Mouse (Mus musculus) heart, adult 8-10 months (tissue): ENCODE data around the gene Gm10490. TPM values are rescaled to one million over a fixed set of nuclear protein-coding genes. Genes with fewer than 3 reads are reported as not detected.
A peak's percentile ranks its signal among the peaks of the same experiment; 100 is the strongest.

ENCODE experiments used
- DNase-seq: peaks from one replicate; pipeline ENCODE4 v3.0.0; 2022; ENCODE audit warnings: low spot score
- total RNA-seq, 4 experiments: library from RNA; stranded (reverse); gene quantifications; 2 replicates each; pipeline ENCODE4 v1.2.4; 2022

Gm10490 gene
- total RNA-seq, 4 experiments from 2014 or later = not detected

DNA sequence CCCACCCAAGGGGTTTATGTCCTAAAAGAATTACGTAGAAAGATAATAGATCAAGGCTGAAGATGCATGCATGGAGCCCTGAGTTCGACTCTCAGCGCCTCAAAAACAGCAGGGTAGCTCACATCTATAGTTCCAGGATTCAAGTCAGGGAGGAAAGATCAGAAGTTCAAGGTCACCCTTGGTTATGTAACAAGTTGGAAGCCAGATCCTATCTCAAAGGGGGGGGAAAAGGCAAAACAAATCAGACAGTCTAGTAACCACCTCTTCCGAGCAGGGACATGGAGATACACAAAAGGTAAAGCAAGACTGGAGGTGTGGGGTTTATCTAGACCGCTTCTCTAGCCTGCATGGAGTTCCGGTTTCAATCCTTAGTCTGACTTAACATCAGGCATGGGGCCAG lies 16.9 kb downstream of the Gm10490 start:
- DNase-seq = no peak

DNA sequence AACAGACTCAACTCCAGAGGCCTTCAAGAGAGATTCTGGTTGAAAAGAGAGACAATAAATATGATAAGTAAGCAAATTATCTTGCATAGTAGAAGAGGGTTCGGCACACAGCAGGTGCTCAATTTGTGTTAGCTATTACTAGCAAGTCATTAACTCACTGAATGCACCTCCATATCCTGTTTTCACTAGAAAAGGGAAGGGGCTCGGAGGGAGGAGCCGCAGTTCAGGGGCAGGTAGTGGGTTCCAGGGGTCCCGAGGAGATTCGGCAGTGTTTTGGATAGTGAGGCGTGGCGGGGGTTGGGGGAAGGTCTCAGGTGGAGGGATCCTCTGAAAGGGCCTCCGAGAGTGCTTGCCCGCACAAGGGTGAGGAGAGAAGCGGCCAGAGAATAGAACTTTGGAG lies 17.8 kb downstream of the Gm10490 start:
- DNase-seq = no peak

DNA sequence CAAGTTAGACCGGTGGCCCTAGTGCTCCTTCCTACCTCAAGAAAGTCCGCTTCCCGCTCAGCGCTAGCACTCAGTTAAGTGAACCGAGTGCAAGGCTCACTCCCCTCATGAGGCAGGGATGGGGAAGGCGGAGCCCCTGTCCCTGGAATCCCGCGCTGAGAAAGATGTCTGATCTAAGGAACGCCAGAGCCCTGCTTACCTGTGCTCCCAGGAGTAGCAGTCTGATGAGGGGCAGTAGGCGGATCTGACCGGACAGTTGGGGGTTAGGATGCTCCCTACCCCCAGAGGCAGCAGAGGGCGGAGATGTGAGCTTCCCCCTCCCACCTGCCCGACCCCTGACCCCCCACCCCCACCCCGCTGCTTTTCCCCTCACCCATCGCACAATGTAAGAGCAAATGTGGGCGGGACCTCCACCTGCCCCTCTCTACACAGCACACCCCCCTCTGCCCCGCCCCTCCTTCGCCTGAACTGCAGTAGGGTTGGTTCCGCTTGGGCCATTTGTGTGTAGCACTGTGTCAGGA lies 19.0 kb downstream of the Gm10490 start, which contains the start of gene Eras:
Gene Eras, minus strand, starts transcription at position 338 of the 521 bp plus-strand sequence.
- no peak for DNase-seq

DNA sequence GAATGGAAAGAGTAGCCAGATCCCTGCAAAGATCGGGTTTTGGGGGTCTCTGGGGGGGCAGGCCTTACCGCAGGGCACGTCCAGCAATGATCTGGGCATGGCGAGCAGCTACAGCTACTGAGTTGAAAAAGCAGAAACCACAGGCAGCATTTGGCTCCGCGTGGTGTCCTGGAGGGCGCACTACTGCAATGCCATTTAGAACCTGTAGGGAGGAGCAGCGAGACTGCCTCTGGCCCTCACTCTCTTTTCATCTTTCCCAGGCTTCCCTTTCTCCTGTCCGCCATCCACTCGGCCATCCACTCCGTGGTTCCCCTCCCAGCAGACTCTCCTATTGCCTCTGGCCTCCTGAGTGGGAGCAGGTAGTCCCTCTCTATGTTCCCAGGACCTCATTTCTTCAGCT lies 27.5 kb downstream of the Gm10490 start:
- no peak for DNase-seq

DNA sequence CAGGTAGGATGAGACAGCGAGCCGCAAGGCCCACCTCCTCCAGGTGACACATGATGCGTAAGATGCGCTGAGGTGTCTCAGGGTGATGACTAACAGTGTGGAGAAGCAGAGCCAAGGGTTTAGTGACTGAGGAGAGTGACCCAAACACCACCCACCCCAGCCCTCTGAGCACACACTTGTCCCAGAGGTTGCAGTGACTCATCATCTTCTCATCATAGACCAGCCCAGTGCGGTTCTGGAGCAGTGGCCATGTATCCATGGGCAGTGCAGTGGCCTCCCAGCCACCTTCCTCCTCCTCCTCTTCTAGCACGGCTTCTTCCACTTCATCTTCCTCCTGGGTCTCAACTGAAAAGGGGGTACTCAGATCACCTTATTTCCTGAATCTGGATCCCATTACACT lies 28.3 kb downstream of the Gm10490 start:
- no peak for DNase-seq

DNA sequence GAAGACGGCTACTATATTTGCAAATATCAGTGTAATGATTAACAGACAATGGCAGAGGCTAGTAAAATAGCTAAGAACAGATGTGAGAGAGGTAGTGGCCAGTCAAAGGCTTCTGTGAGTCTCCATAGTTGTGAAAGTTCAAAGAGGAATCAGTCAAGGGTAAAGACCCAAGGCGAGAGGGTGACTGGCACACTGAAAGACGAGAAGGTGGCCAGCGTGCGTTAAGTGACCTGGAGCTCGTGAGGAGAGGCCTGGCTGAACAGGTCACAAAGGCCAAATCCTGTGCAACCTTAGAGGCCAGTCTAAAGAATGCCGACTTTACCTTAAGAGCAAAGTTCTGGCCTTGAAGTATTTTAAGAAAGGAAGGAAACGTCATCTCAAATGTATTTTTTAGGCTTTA lies 36.3 kb downstream of the Gm10490 start:
- no peak for DNase-seq

DNA sequence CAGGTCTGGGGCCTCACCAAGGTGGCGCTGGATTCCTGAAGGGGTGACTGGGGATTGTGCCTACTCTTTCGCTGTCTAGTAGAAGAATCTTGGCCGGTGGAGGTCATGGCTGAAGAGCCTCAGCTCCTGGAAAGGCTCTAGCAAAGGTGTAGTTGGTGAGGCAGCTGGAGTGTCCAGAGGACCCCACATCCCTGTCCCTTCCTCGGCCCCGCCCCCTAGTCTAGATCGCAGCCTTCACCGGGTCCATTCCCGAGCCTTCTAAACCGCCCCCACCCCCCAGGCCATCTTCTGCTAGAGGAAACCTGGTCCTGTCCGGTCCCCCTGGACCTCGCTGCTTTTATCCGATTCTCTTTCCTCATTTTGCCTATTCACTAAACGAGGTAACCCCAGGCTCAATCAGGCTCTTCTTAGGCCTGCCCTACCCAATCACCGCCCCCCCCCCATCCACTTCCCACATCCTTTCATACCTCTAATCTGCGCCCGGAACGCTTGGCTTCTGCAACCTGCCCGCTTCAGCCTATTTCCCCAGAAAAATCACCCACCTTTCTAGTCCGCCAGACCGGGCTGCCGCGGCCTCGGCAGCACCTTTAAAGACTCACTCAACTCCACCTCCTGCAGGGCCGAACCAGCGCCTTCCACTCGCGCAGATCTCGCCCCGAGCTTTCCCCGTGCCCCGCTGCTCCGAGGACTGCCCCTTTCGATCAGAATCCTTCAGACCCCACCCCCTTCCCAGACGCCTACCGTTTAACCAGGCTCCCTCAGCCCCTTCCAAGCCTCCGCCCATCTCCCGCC lies 38.0 kb downstream of the Gm10490 start, which contains the start of gene Hdac6:
Gene Hdac6, minus strand, starts transcription at position 782 of the 792 bp plus-strand sequence.
- DNase-seq = no peak

DNA sequence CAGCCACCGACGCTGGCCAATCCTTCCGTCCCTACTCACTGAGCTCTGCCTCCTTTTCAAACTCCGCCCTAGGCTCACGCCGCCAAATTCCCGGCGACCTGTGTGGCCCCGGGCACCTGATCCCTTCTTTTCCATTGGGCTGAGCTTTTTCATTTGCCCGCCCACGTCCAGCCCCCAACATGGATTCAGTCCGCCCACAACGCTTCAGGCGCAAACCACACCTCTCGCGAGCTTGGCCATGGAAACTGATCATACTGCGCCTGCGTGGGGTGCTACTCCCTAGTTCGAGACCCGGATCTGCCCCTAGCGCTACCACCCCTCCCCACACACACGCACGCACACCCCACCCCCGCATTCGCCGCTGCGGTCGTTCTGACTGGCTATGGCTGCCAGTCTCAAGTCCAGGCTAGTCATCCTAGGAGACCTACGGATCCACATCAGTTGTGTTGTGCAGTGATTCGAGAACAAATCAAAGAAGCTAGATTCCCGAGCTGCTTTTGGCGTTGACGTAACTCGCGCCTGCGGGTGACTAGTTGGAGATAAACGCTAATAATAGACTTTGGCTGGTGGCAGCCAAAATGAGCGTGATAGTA lies 38.7 kb downstream of the Gm10490 start:
- peak; percentile 93 for DNase-seq

DNA sequence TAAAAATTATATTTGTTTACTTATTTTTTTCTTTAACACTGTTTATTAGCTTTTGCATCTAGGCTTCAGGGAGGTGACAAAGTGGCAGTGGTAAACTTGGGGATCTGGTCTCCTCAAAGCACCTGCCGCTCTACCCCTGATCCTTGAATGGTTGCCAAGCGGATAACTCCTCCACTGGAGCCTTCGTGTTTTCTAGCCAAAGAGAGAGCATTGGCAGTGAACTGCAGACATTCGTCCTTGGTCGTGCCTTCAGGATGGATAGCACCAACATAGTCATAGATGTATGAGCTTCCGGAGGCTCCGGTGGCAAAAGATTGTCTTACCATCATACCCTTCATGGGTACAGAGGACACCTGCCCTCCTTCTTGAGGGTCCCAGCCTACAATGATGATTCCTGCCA lies 40.7 kb downstream of the Gm10490 start:
- no peak for DNase-seq

DNA sequence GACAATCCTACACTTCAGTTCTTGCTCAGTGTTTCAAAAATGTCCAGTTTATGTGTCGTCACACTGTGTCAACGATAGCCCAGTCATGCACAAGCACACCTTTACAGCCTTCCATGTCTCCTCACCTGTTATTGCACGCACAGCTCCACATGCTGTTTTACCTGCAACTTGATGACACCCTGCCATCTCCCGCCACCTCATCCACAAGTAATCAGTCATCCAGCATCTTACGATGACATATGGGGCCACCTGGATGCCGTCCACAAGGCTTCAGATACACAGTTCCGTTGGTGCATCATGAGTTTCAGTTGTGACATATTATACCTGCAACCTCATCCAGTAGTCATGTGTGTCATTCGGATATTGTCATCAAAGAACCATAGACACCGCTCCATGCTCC lies 49.5 kb downstream of the Gm10490 start:
- DNase-seq = no peak

Other genes with a start within 250 kb of the Gm10490 start
- 10 to 100 TPM; 39.8 to 56.9 (median 51.1) TPM for gene Plp2, start 238.2 kb upstream of the Gm10490 start, total RNA-seq
- gene Magix, start 228.3 kb upstream of the Gm10490 start, total RNA-seq = 10 to 100 TPM; 26.1 to 30.3 (median 28.8) TPM
- 10 to 100 TPM; 18.3 to 21.9 (median 21.3) TPM for gene Gpkow, start 212.4 kb upstream of the Gm10490 start, total RNA-seq
- gene Wdr45, start 195.2 kb upstream of the Gm10490 start, total RNA-seq = 10 to 100 TPM; 34.4 to 60.5 (median 46.7) TPM
- not detected for gene Gm45208, start 187.3 kb upstream of the Gm10490 start, total RNA-seq
- gene Praf2, start 181.1 kb upstream of the Gm10490 start, total RNA-seq = 1 to 10 TPM; 4.3 to 6.7 (median 5.7) TPM
- 1 to 10 TPM in 1 of 4 experiments, under 1 TPM in 3; 0.37 to 1.0 (median 0.73) TPM for gene Ccdc120, start 158.6 kb upstream of the Gm10490 start, total RNA-seq
- gene Tfe3, start 147.0 kb upstream of the Gm10490 start, total RNA-seq = 10 to 100 TPM; 11.9 to 16.9 (median 14.8) TPM
- 10 to 100 TPM; 23.1 to 26.1 (median 24.7) TPM for gene Gripap1, start 119.8 kb upstream of the Gm10490 start, total RNA-seq
- under 1 TPM; 0.23 to 0.30 (median 0.27) TPM for gene Kcnd1, start 87.3 kb upstream of the Gm10490 start, total RNA-seq
- gene Otud5, start 68.2 kb upstream of the Gm10490 start, total RNA-seq = 10 to 100 TPM; 20.0 to 24.9 (median 21.5) TPM
- 1 to 10 TPM; 2.4 to 6.1 (median 3.7) TPM for gene Pim2, start 31.3 kb upstream of the Gm10490 start, total RNA-seq
- gene Slc35a2, start 25.5 kb upstream of the Gm10490 start, total RNA-seq = 10 to 100 TPM in 3 of 4 experiments, 1 to 10 TPM in 1; 8.9 to 18.3 (median 13.5) TPM
- 10 to 100 TPM; 20.0 to 24.0 (median 20.9) TPM for gene Pqbp1, start 10.3 kb upstream of the Gm10490 start, total RNA-seq
- 10 to 100 TPM; 44.7 to 50.5 (median 46.7) TPM for gene Timm17b, start 10.2 kb upstream of the Gm10490 start, total RNA-seq
- not detected for gene Gm10491, start 1.7 kb upstream of the Gm10490 start, total RNA-seq
- under 1 TPM; 0.11 to 0.20 (median 0.16) TPM for gene Pcsk1n, start 10.3 kb downstream of the Gm10490 start, total RNA-seq
- gene Eras, start 19.1 kb downstream of the Gm10490 start, total RNA-seq = not detected
- 10 to 100 TPM; 10.4 to 11.5 (median 10.9) TPM for gene Hdac6, start 38.3 kb downstream of the Gm10490 start, total RNA-seq
- under 1 TPM in 1 of 4 experiments, not detected in 3; 0.32 TPM for gene Gata1, start 68.5 kb downstream of the Gm10490 start, total RNA-seq
- gene Glod5, start 109.0 kb downstream of the Gm10490 start, total RNA-seq = not detected
- 1 to 10 TPM; 4.0 to 6.4 (median 4.5) TPM for gene Suv39h1, start 165.2 kb downstream of the Gm10490 start, total RNA-seq
- gene Was, start 181.0 kb downstream of the Gm10490 start, total RNA-seq = 1 to 10 TPM; 1.3 to 2.5 (median 1.6) TPM
- 10 to 100 TPM; 34.2 to 48.2 (median 41.0) TPM for gene Wdr13, start 223.3 kb downstream of the Gm10490 start, total RNA-seq
- gene Rbm3, start 236.3 kb downstream of the Gm10490 start, total RNA-seq = 100 to 1,000 TPM in 1 of 4 experiments, 10 to 100 TPM in 3; 38.2 to 113 (median 59.5) TPM